Mouse (Mus musculus): ENCODE data around the gene Pid1.
"Not testable (repeated sequence)": the region's sequence is repeated elsewhere in the genome, so short reads cannot be mapped to it uniquely, and the experiment has no call there.

Pid1 gene

GRCm38 (mm10) chr1:84359611-84360500 is 4.1 kb downstream of the Pid1 start:
- DNase-seq (ENCODE audit: low spot score in 2 of 2), result no peak

- no peak for DNase-seq (ENCODE audit: low spot score in 2 of 2)
Observed at GRCm38 (mm10) chr1:84357216-84357615, 6.8 kb downstream of the Pid1 start.

GRCm38 (mm10) chr1:84350262-84350661 is 13.7 kb downstream of the Pid1 start:
- DNase-seq (ENCODE audit: low spot score in 2 of 2), result no peak

GRCm38 (mm10) chr1:84347796-84348476 is 16.0 kb downstream of the Pid1 start:
- no peak for DNase-seq (ENCODE audit: low spot score in 2 of 2)

GRCm38 (mm10) chr1:84332797-84333196 is 31.2 kb downstream of the Pid1 start:
- not testable (repeated sequence) for DNase-seq (ENCODE audit: low spot score in 2 of 2)

- DNase-seq (ENCODE audit: low spot score in 2 of 2), result not testable (repeated sequence)
Observed at GRCm38 (mm10) chr1:84331861-84332260, 32.1 kb downstream of the Pid1 start.

- DNase-seq (ENCODE audit: low spot score in 2 of 2), result no peak
Observed at GRCm38 (mm10) chr1:84325309-84325708, 38.7 kb downstream of the Pid1 start.

GRCm38 (mm10) chr1:84321327-84321726 is 42.7 kb downstream of the Pid1 start:
- DNase-seq (ENCODE audit: low spot score in 2 of 2), result no peak

- no peak for DNase-seq (ENCODE audit: low spot score in 2 of 2)
Observed at GRCm38 (mm10) chr1:84318569-84318968, 45.4 kb downstream of the Pid1 start.

GRCm38 (mm10) chr1:84317827-84318226 is 46.2 kb downstream of the Pid1 start:
- DNase-seq (ENCODE audit: low spot score in 2 of 2), result no peak

- DNase-seq (ENCODE audit: low spot score in 2 of 2), result no peak
Observed at GRCm38 (mm10) chr1:84309966-84310460, 54.0 kb downstream of the Pid1 start.

- DNase-seq (ENCODE audit: low spot score in 2 of 2), result no peak
Observed at GRCm38 (mm10) chr1:84305713-84306421, 58.1 kb downstream of the Pid1 start.

GRCm38 (mm10) chr1:84302788-84303187 is 61.2 kb downstream of the Pid1 start:
- no peak for DNase-seq (ENCODE audit: low spot score in 2 of 2)

GRCm38 (mm10) chr1:84299719-84300118 is 64.3 kb downstream of the Pid1 start:
- no peak for DNase-seq (ENCODE audit: low spot score in 2 of 2)

GRCm38 (mm10) chr1:84286682-84287111 is 77.3 kb downstream of the Pid1 start:
- no peak for DNase-seq (ENCODE audit: low spot score in 2 of 2)

GRCm38 (mm10) chr1:84285620-84286019 is 78.4 kb downstream of the Pid1 start:
- DNase-seq (ENCODE audit: low spot score in 2 of 2), result no peak

- DNase-seq (ENCODE audit: low spot score in 2 of 2), result no peak
Observed at GRCm38 (mm10) chr1:84284293-84285068, 79.5 kb downstream of the Pid1 start.

- DNase-seq (ENCODE audit: low spot score in 2 of 2), result no peak
Observed at GRCm38 (mm10) chr1:84283119-84283518, 80.9 kb downstream of the Pid1 start.

GRCm38 (mm10) chr1:84280171-84280570 is 83.8 kb downstream of the Pid1 start:
- no peak for DNase-seq (ENCODE audit: low spot score in 2 of 2)

GRCm38 (mm10) chr1:84278359-84279255 is 85.4 kb downstream of the Pid1 start:
- no peak for DNase-seq (ENCODE audit: low spot score in 2 of 2)
